Mouse (Mus musculus): ENCODE results near the gene Olfr272. TPM values are rescaled to one million over a fixed set of nuclear protein-coding genes. Genes with fewer than 3 reads are reported as not detected.

The Olfr272 gene
- polyA plus RNA-seq (2015; fragmentation: Illumina TruSeq; extraction: RNeasy Lipid Tissue Mini Kit (QIAGEN cat#74804); ENCODE audit: insufficient read depth, low read depth, low replicate concordance) = not detected

GRCm38 (mm10) chr4:52919078-52919477 lies at the start of gene Olfr272:
Gene Olfr272, minus strand, starts transcription at chr4:52919178.

GRCm38 (mm10) chr4:52964247-52964646 lies 45.3 kb upstream of the Olfr272 start, which contains the start of gene Olfr270:
Gene Olfr270, plus strand, starts transcription at chr4:52964547.

Other genes with a start within 250 kb of the Olfr272 start
- gene Olfr275, start 104.6 kb downstream of the Olfr272 start, polyA plus RNA-seq (2015; fragmentation: Illumina TruSeq; extraction: RNeasy Lipid Tissue Mini Kit (QIAGEN cat#74804); ENCODE audit: insufficient read depth, low read depth, low replicate concordance) = not detected
- not detected for gene Olfr273, start 59.9 kb downstream of the Olfr272 start, polyA plus RNA-seq (2015; fragmentation: Illumina TruSeq; extraction: RNeasy Lipid Tissue Mini Kit (QIAGEN cat#74804); ENCODE audit: insufficient read depth, low read depth, low replicate concordance)
- not detected for gene Olfr270, start 45.4 kb upstream of the Olfr272 start, polyA plus RNA-seq (2015; fragmentation: Illumina TruSeq; extraction: RNeasy Lipid Tissue Mini Kit (QIAGEN cat#74804); ENCODE audit: insufficient read depth, low read depth, low replicate concordance)
- not detected for gene Nipsnap3a, start 70.1 kb upstream of the Olfr272 start, polyA plus RNA-seq (2015; fragmentation: Illumina TruSeq; extraction: RNeasy Lipid Tissue Mini Kit (QIAGEN cat#74804); ENCODE audit: insufficient read depth, low read depth, low replicate concordance)
- 4.6 TPM for gene Nipsnap3b, start 92.7 kb upstream of the Olfr272 start, polyA plus RNA-seq (2015; fragmentation: Illumina TruSeq; extraction: RNeasy Lipid Tissue Mini Kit (QIAGEN cat#74804); ENCODE audit: insufficient read depth, low read depth, low replicate concordance)
- 11.4 TPM for gene Abca1, start 240.7 kb upstream of the Olfr272 start, polyA plus RNA-seq (2015; fragmentation: Illumina TruSeq; extraction: RNeasy Lipid Tissue Mini Kit (QIAGEN cat#74804); ENCODE audit: insufficient read depth, low read depth, low replicate concordance)